Mouse (Mus musculus) embryonic facial prominence, embryonic 10.5 days (tissue): ENCODE data around the gene Calm2. TPM values are rescaled to one million over a fixed set of nuclear protein-coding genes. Genes with fewer than 3 reads are reported as not detected.

Experiments used
- DNase-seq: peaks from one replicate; pipeline ENCODE4 v3.0.0-alpha.2; 2017; ENCODE audit warnings: low spot score
- H3K27ac ChIP-seq: fragments of 300-500 bp; sonication (generic); replicated peaks from 2 replicates; pipeline ENCODE4 v1.5.1; 2016; ENCODE audit warnings: mild to moderate bottlenecking
- H3K27me3 ChIP-seq: fragments of 300-500 bp; sonication (generic); replicated peaks from 2 replicates; pipeline ENCODE4 v1.6.1; 2016; ENCODE audit warnings: low read depth, mild to moderate bottlenecking; ENCODE audit not compliant: poor library complexity, severe bottlenecking
- H3K36me3 ChIP-seq: fragments of 300-500 bp; sonication (generic); replicated peaks from 2 replicates; pipeline ENCODE4 v1.6.1; 2016; ENCODE audit warnings: mild to moderate bottlenecking, moderate library complexity
- H3K4me1 ChIP-seq: fragments of 300-500 bp; sonication (generic); 2 replicates; pipeline ENCODE4 v1.6.1; 2016
- H3K4me3 ChIP-seq: fragments of 300-500 bp; sonication (generic); 2 replicates; pipeline ENCODE4 v1.5.1; 2016; ENCODE audit warnings: mild to moderate bottlenecking, moderate library complexity
- H3K9me3 ChIP-seq: fragments of 300-500 bp; sonication (generic); 2 replicates; pipeline ENCODE4 v1.6.1; 2016; ENCODE audit warnings: mild to moderate bottlenecking
- WGBS: fragments of 180-500 bp; shearing (Covaris S2); methylation state at CpG from one replicate; pipeline ENCODE4 v1.1.7; 2016; 5-methylcytosine and 5-hydroxymethylcytosine counted together
- polyA plus RNA-seq: library from polyadenylated mRNA; unstranded; fragments of >200 nt; fragmentation: Nextera tagmentation; extraction: Ambion mirVana; gene quantifications from 2 replicates; pipeline ENCODE4 v1.2.1, GENCODE M21; 2016

Gene Calm2
- polyA plus RNA-seq, 1 experiment from 2014 or later = 1,119 TPM

GRCm38 (mm10) chr17:87454121-87454520, 7.4 kb upstream of the Calm2 start:
- WGBS = 87% methylated on average over 3 of the region's 3 CpGs
- Histone ChIP-seq H3K27ac (no peak overlapping the region), H3K9me3 (no peaks in the 10 kb centered on the region), H3K36me3 (no peaks in the 10 kb centered on the region), H3K27me3 (peaks cover 12% of the 10 kb centered on the region; the same call in 1 of the 2 replicates), H3K4me1 (peaks cover 18% of the 10 kb centered on the region), H3K4me3 (no peak overlapping the region)
- DNase-seq = no peak

- DNase-seq = no peak
- H3K27me3 ChIP-seq = 0 out of 2 replicates have a peak, but pooled peaks cover 12% of the 10 kb centered on the region
- peaks cover 10% of the 10 kb centered on the region for H3K4me1 ChIP-seq
- WGBS = 86% methylated on average over 7 of the region's 7 CpGs
- no peak overlapping the region for H3K4me3 ChIP-seq
- no peaks in the 10 kb centered on the region for H3K36me3 ChIP-seq
- no peaks in the 10 kb centered on the region for H3K9me3 ChIP-seq
- H3K27ac ChIP-seq = no peak overlapping the region
Observed at GRCm38 (mm10) chr17:87453336-87453735, 6.6 kb upstream of the Calm2 start.

GRCm38 (mm10) chr17:87448881-87449280, 2.1 kb upstream of the Calm2 start:
- H3K9me3 ChIP-seq = no peaks in the 10 kb centered on the region
- WGBS = 89% methylated on average over 8 of the region's 8 CpGs
- no peak for DNase-seq

GRCm38 (mm10) chr17:87448339-87448738, 1.6 kb upstream of the Calm2 start:
- Histone ChIP-seq H3K4me1 (peaks cover 26% of the 10 kb centered on the region), H3K36me3 (peaks cover 11% of the 10 kb centered on the region), H3K27me3 (0 out of 2 replicates have a peak, but pooled peaks cover 12% of the 10 kb centered on the region), H3K4me3 (no peak overlapping the region), H3K27ac (no peak overlapping the region), H3K9me3 (no peaks in the 10 kb centered on the region)
- no peak for DNase-seq
- 93% methylated on average over 9 of the region's 9 CpGs for WGBS

More at GRCm38 (mm10) chr17:87448881-87449280, 2.1 kb upstream of the Calm2 start:
- Histone ChIP-seq H3K27me3 (0 out of 2 replicates have a peak, but pooled peaks cover 12% of the 10 kb centered on the region), H3K36me3 (peaks cover 5% of the 10 kb centered on the region), H3K4me3 (no peak overlapping the region), H3K4me1 (peaks cover 20% of the 10 kb centered on the region), H3K27ac (no peak overlapping the region)

- no peaks in the 10 kb centered on the region for H3K9me3 ChIP-seq
- 0 out of 2 replicates have a peak, but pooled peaks cover 10% of the 10 kb centered on the region for H3K27me3 ChIP-seq
- H3K4me1 ChIP-seq = peaks cover 32% of the 10 kb centered on the region
- WGBS = 41% methylated on average over 12 of the region's 12 CpGs
- peaks cover 15% of the 10 kb centered on the region for H3K36me3 ChIP-seq
- peak overlapping the region; percentile 100 for H3K27ac ChIP-seq
- peak overlapping the region; percentile 92 for H3K4me3 ChIP-seq
- DNase-seq = no peak
Observed at GRCm38 (mm10) chr17:87447612-87448200, 971 bp upstream of the Calm2 start.

- Histone ChIP-seq H3K9me3 (no peaks in the 10 kb centered on the region), H3K4me1 (peaks cover 47% of the 10 kb centered on the region), H3K27ac (peak overlapping the region; percentile 100), H3K27me3 (0 out of 2 replicates have a peak, but pooled peaks cover 7% of the 10 kb centered on the region), H3K36me3 (peaks cover 31% of the 10 kb centered on the region), H3K4me3 (peak overlapping the region; percentile 92)
- WGBS = under 1% methylated on average over 77 of the region's 86 CpGs
- DNase-seq = peak; percentile 87
Observed at GRCm38 (mm10) chr17:87445917-87446766, 593 bp downstream of the Calm2 start.

GRCm38 (mm10) chr17:87445337-87445916, 1.3 kb downstream of the Calm2 start:
- peaks cover 47% of the 10 kb centered on the region for H3K4me1 ChIP-seq
- H3K27me3 ChIP-seq = 0 out of 2 replicates have a peak, but pooled peaks cover 7% of the 10 kb centered on the region
- H3K9me3 ChIP-seq = no peaks in the 10 kb centered on the region
- WGBS = under 1% methylated on average over 13 of the region's 13 CpGs
- H3K27ac ChIP-seq = peak overlapping the region; percentile 100
- peaks cover 38% of the 10 kb centered on the region for H3K36me3 ChIP-seq
- peak overlapping the region; percentile 92 for H3K4me3 ChIP-seq
- peak; percentile 21 for DNase-seq

- 61% methylated on average over 4 of the region's 4 CpGs for WGBS
- Histone ChIP-seq H3K9me3 (no peaks in the 10 kb centered on the region), H3K27me3 (0 out of 2 replicates have a peak, but pooled peaks cover 6% of the 10 kb centered on the region), H3K36me3 (peaks cover 43% of the 10 kb centered on the region), H3K4me1 (peaks cover 47% of the 10 kb centered on the region), H3K27ac (no peak overlapping the region), H3K4me3 (peak overlapping the region; percentile 92)
- DNase-seq = no peak
Observed at GRCm38 (mm10) chr17:87444763-87445162, 2.0 kb downstream of the Calm2 start.

GRCm38 (mm10) chr17:87441537-87441936, 5.2 kb downstream of the Calm2 start:
- peaks cover 46% of the 10 kb centered on the region for H3K4me1 ChIP-seq
- no peaks in the 10 kb centered on the region for H3K27me3 ChIP-seq
- H3K4me3 ChIP-seq = no peak overlapping the region
- H3K36me3 ChIP-seq = peaks cover 63% of the 10 kb centered on the region
- H3K9me3 ChIP-seq = no peaks in the 10 kb centered on the region
- WGBS = 86% methylated on average over 2 of the region's 2 CpGs
- DNase-seq = no peak
- H3K27ac ChIP-seq = no peak overlapping the region

- 95% methylated on average over 2 of the region's 2 CpGs for WGBS
- Histone ChIP-seq H3K9me3 (no peaks in the 10 kb centered on the region), H3K36me3 (peaks cover 80% of the 10 kb centered on the region), H3K4me1 (peaks cover 38% of the 10 kb centered on the region), H3K27ac (no peak overlapping the region), H3K27me3 (no peaks in the 10 kb centered on the region), H3K4me3 (no peak overlapping the region)
- DNase-seq = no peak
Observed at GRCm38 (mm10) chr17:87439441-87439840, 7.3 kb downstream of the Calm2 start.

GRCm38 (mm10) chr17:87433929-87434328, 12.8 kb downstream of the Calm2 start:
- H3K36me3 ChIP-seq = peaks cover 84% of the 10 kb centered on the region
- DNase-seq = no peak
- no peak overlapping the region for H3K27ac ChIP-seq
- 92% methylated on average over 3 of the region's 3 CpGs for WGBS
- H3K4me1 ChIP-seq = 0 out of 2 replicates have a peak, but pooled peaks cover 5% of the 10 kb centered on the region
- H3K4me3 ChIP-seq = no peak overlapping the region
- H3K9me3 ChIP-seq = no peaks in the 10 kb centered on the region
- no peaks in the 10 kb centered on the region for H3K27me3 ChIP-seq

- Histone ChIP-seq H3K4me1 (0 out of 2 replicates have a peak, but pooled peaks cover 5% of the 10 kb centered on the region), H3K9me3 (no peaks in the 10 kb centered on the region), H3K36me3 (peaks cover 88% of the 10 kb centered on the region), H3K4me3 (no peak overlapping the region), H3K27ac (no peak overlapping the region), H3K27me3 (no peaks in the 10 kb centered on the region)
- no peak for DNase-seq
- WGBS = 98% methylated on average over 5 of the region's 5 CpGs
Observed at GRCm38 (mm10) chr17:87432743-87433142, 14.0 kb downstream of the Calm2 start.
